Mouse (Mus musculus) heart, postnatal 14 days (tissue): ENCODE data around the gene Bag5. TPM values are rescaled to one million over a fixed set of nuclear protein-coding genes. Genes with fewer than 3 reads are reported as not detected.
"Not testable (repeated sequence)": the region's sequence is repeated elsewhere in the genome, so short reads cannot be mapped to it uniquely, and the experiment has no call there.

Experiments used
- DNase-seq, 2 experiments: peaks; one replicate each; pipeline ENCODE4 v3.0.0; 2021 to 2022
- intact Hi-C: fragments of 180-260 bp; cut with DNase I; formaldehyde crosslinking; loops from one replicate; pipeline ENCODE4 v1.15.1; 2025
- total RNA-seq, 2 experiments: library from RNA; stranded (reverse); gene quantifications; 2 replicates each; pipeline ENCODE4 v1.2.3; 2021

The Bag5 gene
- total RNA-seq, 2 experiments from 2014 or later: 22.6 to 22.7 TPM

GRCm38 (mm10) chr12:111738754-111739153, 25.7 kb upstream of the Bag5 start:
- intact Hi-C loops: loop anchor here (5.0 kb wide), 1 partner anchor 209 kb away; no protein-coding TSS in a partner anchor
- DNase-seq: peak; percentile 54 to 67

- DNase-seq: no peak
- intact Hi-C loops: loop anchor here (5.0 kb wide), 1 partner anchor 210 kb away; no protein-coding TSS in a partner anchor
Measured at GRCm38 (mm10) chr12:111737370-111737769, 24.3 kb upstream of the Bag5 start.

GRCm38 (mm10) chr12:111736676-111737075, 23.6 kb upstream of the Bag5 start:
- not testable (repeated sequence) for DNase-seq
- intact Hi-C loops: loop anchor here (5.0 kb wide), 1 partner anchor 211 kb away; no protein-coding TSS in a partner anchor

GRCm38 (mm10) chr12:111734912-111735311, 21.9 kb upstream of the Bag5 start:
- intact Hi-C loops: loop anchor here (5.0 kb wide), 2 partner anchors 83 to 212 kb away; no protein-coding TSS in a partner anchor
- no peak for DNase-seq

GRCm38 (mm10) chr12:111732921-111733320, 19.9 kb upstream of the Bag5 start:
- intact Hi-C loops: loop anchor here (1.0 to 5.0 kb wide), 3 partner anchors 36 to 81 kb away; no protein-coding TSS in a partner anchor
- no peak for DNase-seq

- DNase-seq: peak; percentile 92 to 93
- intact Hi-C loops: loop anchor here (1.0 to 5.0 kb wide), 3 partner anchors 35 to 80 kb away; no protein-coding TSS in a partner anchor
Measured at GRCm38 (mm10) chr12:111731822-111732807, 19.1 kb upstream of the Bag5 start.

- intact Hi-C loops: no loop called here
- no peak for DNase-seq
Measured at GRCm38 (mm10) chr12:111727956-111728355, 14.9 kb upstream of the Bag5 start.

- intact Hi-C loops: no loop called here
Measured at GRCm38 (mm10) chr12:111726122-111726463, 13.0 kb upstream of the Bag5 start.

GRCm38 (mm10) chr12:111725338-111726121, 12.5 kb upstream of the Bag5 start:
- no peak for DNase-seq
- intact Hi-C loops: no loop called here

More at GRCm38 (mm10) chr12:111726122-111726463, 13.0 kb upstream of the Bag5 start:
- DNase-seq: peak; percentile 63 to 71

- peak; percentile 64 to 68 for DNase-seq
- intact Hi-C loops: loop anchor here (5.0 kb wide), 1 partner anchor 223 kb away; no protein-coding TSS in a partner anchor
Measured at GRCm38 (mm10) chr12:111724638-111725337, 11.7 kb upstream of the Bag5 start.

- intact Hi-C loops: loop anchor here (5.0 kb wide), 1 partner anchor 225 kb away; no protein-coding TSS in a partner anchor
- peak; percentile 74 to 82 for DNase-seq
Measured at GRCm38 (mm10) chr12:111722654-111723053, 9.6 kb upstream of the Bag5 start.

GRCm38 (mm10) chr12:111720222-111720621, 7.2 kb upstream of the Bag5 start:
- no peak for DNase-seq
- intact Hi-C loops: loop anchor here (5.0 kb wide), 1 partner anchor 227 kb away; no protein-coding TSS in a partner anchor

GRCm38 (mm10) chr12:111718656-111719055, 5.6 kb upstream of the Bag5 start:
- intact Hi-C loops: no loop called here
- DNase-seq: no peak

- intact Hi-C loops: no loop called here
- no peak for DNase-seq
Measured at GRCm38 (mm10) chr12:111716505-111716904, 3.4 kb upstream of the Bag5 start.

GRCm38 (mm10) chr12:111713880-111714279, 823 bp upstream of the Bag5 start:
- DNase-seq, intact Hi-C loops: not testable (repeated sequence)

GRCm38 (mm10) chr12:111712476-111712875, 581 bp downstream of the Bag5 start:
- intact Hi-C loops: no loop called here
- DNase-seq: peak in 1 of 2 experiments; percentile 40

GRCm38 (mm10) chr12:111710091-111710490, 3.0 kb downstream of the Bag5 start:
- intact Hi-C loops: no loop called here
- DNase-seq: no peak

GRCm38 (mm10) chr12:111708181-111708580, 4.9 kb downstream of the Bag5 start:
- intact Hi-C loops: no loop called here
- DNase-seq: peak; percentile 64 to 66

- peak; percentile 83 to 84 for DNase-seq
Measured at GRCm38 (mm10) chr12:111705186-111705973, 7.7 kb downstream of the Bag5 start.

More at GRCm38 (mm10) chr12:111705186-111705973, 7.7 kb downstream of the Bag5 start:
- intact Hi-C loops: no loop called here
